Comparison of ENCODE assay signal across 8 mouse cellular contexts in genomic region chr4:57567666-57568206, GRCm38 (mm10). TPM values are rescaled to one million over a fixed set of nuclear protein-coding genes. Genes with fewer than 3 reads are reported as not detected.
DNase-seq lines count a peak whose midpoint lies in the region; ATAC-seq and TF ChIP-seq lines count a peak whose summit lies in the region.

Gene Pakap, plus strand, starts transcription at chr4:57568179.

- H3K27ac ChIP-seq in forebrain, embryonic 16.5 days (ENCODE audit: low read length) = peak within 1 kb of the TSS; percentile 13; the same call in 1 of the 2 replicates
- peak within 1 kb of the TSS; percentile 61 for H3K27ac ChIP-seq in left cerebral cortex, adult 2 months

- peak; percentile 23 for TF ChIP-seq CTCF in C2C12 (IDR thresholded peaks at IDR 0.05; ENCODE audit: control insufficient read depth, insufficient read depth, insufficient read length)
- no peak; the same call in 1 of the 2 replicates for TF ChIP-seq CTCF in left cerebral cortex, adult 2 months (IDR thresholded peaks at IDR 0.05)

- ATAC-seq in forebrain, embryonic 16.5 days = peak; percentile 94
- no peak for ATAC-seq in megakaryocyte progenitor cell, adult 5-6 weeks (replicated peaks; ENCODE audit: poor library complexity)

- H3ac ChIP-seq in C2C12 (ENCODE audit: control insufficient read depth, insufficient read length, low read depth) = peak within 1 kb of the TSS; percentile 80

- WGBS in forebrain, embryonic 16.5 days = under 1% methylated on average over 29 of the region's 51 CpGs

- no peaks in the 10 kb centered on the region for H3K27me3 ChIP-seq in C2C12 (ENCODE audit: control insufficient read depth, insufficient read depth, insufficient read length)
- peaks cover 4% of the 10 kb centered on the region; the same call in 1 of the 2 replicates for H3K27me3 ChIP-seq in forebrain, embryonic 16.5 days (replicated peaks; ENCODE audit: control insufficient read depth, insufficient read depth, low read length)

- peak within 1 kb of the TSS; percentile 60 for H3K4me3 ChIP-seq in C2C12 (ENCODE audit: insufficient read depth, poor library complexity, severe bottlenecking)
- H3K4me3 ChIP-seq in forebrain, embryonic 16.5 days (replicated peaks; ENCODE audit: low read length) = peak within 1 kb of the TSS; percentile 66
- peak within 1 kb of the TSS; percentile 51 for H3K4me3 ChIP-seq in left cerebral cortex, adult 2 months

- no peaks in the 10 kb centered on the region for H3K36me3 ChIP-seq in C2C12 (ENCODE audit: control insufficient read depth, insufficient read depth)
- no peaks in the 10 kb centered on the region for H3K36me3 ChIP-seq in forebrain, embryonic 16.5 days (ENCODE audit: control insufficient read depth, insufficient read depth)

- intact Hi-C loops in heart, postnatal 36 days (cut with DNase I) = loop anchor here (2.0 kb wide), 1 partner anchor 39 kb away; no protein-coding TSS in a partner anchor
- intact Hi-C loops in left cerebral cortex, adult 2 months (cut with DNase I) = loop anchor here (2.0 to 5.0 kb wide), 2 partner anchors 39 to 80 kb away; no protein-coding TSS in a partner anchor

- peaks cover 45% of the 10 kb centered on the region for H3K79me2 ChIP-seq in C2C12 (ENCODE audit: control insufficient read depth, insufficient read depth)

- H3K4me1 ChIP-seq in forebrain, embryonic 16.5 days (replicated peaks; ENCODE audit: control insufficient read depth, insufficient read depth, low read length) = peaks cover 12% of the 10 kb centered on the region

- H3K9ac ChIP-seq in forebrain, embryonic 16.5 days (replicated peaks; ENCODE audit: low read depth, low read length) = peak within 1 kb of the TSS; percentile 76

- peaks cover 28% of the 10 kb centered on the region for H3K79me3 ChIP-seq in C2C12 (ENCODE audit: low read depth)

- peak within 1 kb of the TSS; percentile 88 for H3K4me2 ChIP-seq in forebrain, embryonic 16.5 days (ENCODE audit: low read length)

- DNase-seq in c-Kit-positive CD71-negative TER-119-negative erythroid progenitor cells, embryonic 14.5 days (ENCODE audit: low read depth) = peak; percentile 4
- peak; percentile 72 to 76 for DNase-seq in heart, postnatal 36 days
- DNase-seq in left cerebral cortex, adult 2 months (ENCODE audit: extremely low spot score in 1 of 2, low spot score in 2 of 2) = peak; percentile 81 to 83
- DNase-seq in lung, postnatal 25 days (ENCODE audit: low spot score) = peak; percentile 33
- DNase-seq in right cerebral cortex, postnatal 25 days = peak; percentile 78

- no peaks in the 10 kb centered on the region for H3K9me3 ChIP-seq in forebrain, embryonic 16.5 days (ENCODE audit: control insufficient read depth, low read length)

TF ChIP-seq in C2C12, 6 proteins besides CTCF, POLR2A, EP300 and RAD21:
- TF ChIP-seq MAX (IDR thresholded peaks at IDR 0.05) = peak; percentile 26
- no peak for TF ChIP-seq FOSL1 (IDR thresholded peaks at IDR 0.05; ENCODE audit: insufficient read depth, low read length, poor library complexity, severe bottlenecking)
- TF ChIP-seq USF1 (IDR thresholded peaks at IDR 0.05; ENCODE audit: low read depth) = peak; percentile 55
- TF ChIP-seq MYOG (IDR thresholded peaks at IDR 0.05; ENCODE audit: control insufficient read depth, extremely low read depth, insufficient read length) = no peak

RNA-seq across cellular contexts. Expression of gene Pakap, which starts in this region (rescaled TPM):
- 7.1 TPM for polyA plus RNA-seq in C2C12 (2012; fragmentation: generic; extraction: Trizol)
- 6.4 and 7.6 TPM in 2 replicates for polyA plus RNA-seq in forebrain, embryonic 16.5 days (2015; fragmentation: Nextera tagmentation; extraction: Ambion mirVana)
- 10 to 100 TPM; 33.1 to 33.7 TPM for total RNA-seq in heart, postnatal 36 days (2021)
- total RNA-seq in left cerebral cortex, adult 2 months (2021) = 10 to 100 TPM; 19.8 to 20.4 TPM
- not detected in 2 replicates for total RNA-seq in megakaryocyte progenitor cell, adult 5-6 weeks (2015)
- total RNA-seq in megakaryocyte progenitor cell, adult 5-6 weeks (2017) = not detected in 2 replicates

Comparison
In these comparisons a context has a peak if more than half of its experiments do, and no peak if none do; other contexts are left out.
1. RNA of gene Pakap (total RNA-seq): 33.1 to 33.7 TPM in heart, postnatal 36 days and 19.8 to 20.4 TPM in left cerebral cortex, adult 2 months; not detected in megakaryocyte progenitor cell, adult 5-6 weeks; every median in the first group is over 10 times any median in the second.
2. DNase-seq: peak in every context shown above with its lines; median percentile 82 in left cerebral cortex, adult 2 months; 78 in right cerebral cortex, postnatal 25 days; 74 in heart, postnatal 36 days; 33 in lung, postnatal 25 days; 4 in c-Kit-positive CD71-negative TER-119-negative erythroid progenitor cells, embryonic 14.5 days.
3. Peak in every context shown above with its lines, with median percentiles within 50 percentile points of each other: H3K4me3 ChIP-seq.